Mouse (Mus musculus): ENCODE data around the gene Eya3. TPM values are rescaled to one million over a fixed set of nuclear protein-coding genes. Genes with fewer than 3 reads are reported as not detected.

Eya3 gene
- polyA plus RNA-seq, 2 experiments, result 11.5 to 13.5 TPM

DNA sequence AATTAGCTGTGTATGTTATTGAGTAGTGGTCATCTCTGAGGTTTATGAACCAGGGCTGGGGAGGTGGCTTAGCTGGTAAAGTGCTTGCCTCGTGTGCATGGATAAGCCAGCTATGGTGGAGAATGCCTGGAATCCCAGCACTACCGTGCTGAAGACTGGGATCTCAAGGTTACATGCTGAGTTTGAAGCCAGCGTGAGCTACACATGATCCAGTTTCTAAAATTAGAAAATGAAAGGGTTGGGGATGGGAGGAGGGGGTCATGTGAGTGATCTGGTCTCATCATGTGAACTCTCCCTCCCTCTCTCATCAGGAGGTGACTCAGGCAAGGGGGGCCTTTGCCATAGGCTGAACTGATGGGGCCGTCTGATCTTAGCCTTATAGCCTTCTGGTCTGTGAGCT is 30.6 kb upstream of the Eya3 start:
- ATAC-seq (ENCODE audit: insufficient read depth) (no peak), DNase-seq (ENCODE audit: low read depth in 3 of 3, low spot score in 3 of 3) (no peak)
- H3K4me1 ChIP-seq (replicated peaks; ENCODE audit: control insufficient read depth in 2 of 2, insufficient read depth in 2 of 2, low read length in 1 of 2), result no peaks in the 10 kb centered on the region
- H3K4me3 ChIP-seq (ENCODE audit: insufficient read depth in 1 of 2, low read depth in 2 of 2, low read length in 2 of 2), result no peak overlapping the region
- TF ChIP-seq EP300 (IDR thresholded peaks at IDR 0.05; ENCODE audit: low read depth) (no peak), CTCF (IDR thresholded peaks at IDR 0.05; ENCODE audit: low read depth) (no peak)
- no peaks in the 10 kb centered on the region for H3K36me3 ChIP-seq (replicated peaks; ENCODE audit: control insufficient read depth, insufficient read depth, low read depth)
- H3K9me3 ChIP-seq (ENCODE audit: control insufficient read depth, low read length), result no peaks in the 10 kb centered on the region
- 59% methylated on average over 4 of the region's 4 CpGs for WGBS (ENCODE audit: insufficient replicate concordance)
- no peak overlapping the region for H3K4me2 ChIP-seq (ENCODE audit: low read depth)
- no peak overlapping the region for H3K27ac ChIP-seq
- no peak overlapping the region for H3K9ac ChIP-seq (replicated peaks)
- no peaks in the 10 kb centered on the region; the same call in 1 of the 2 replicates for H3K27me3 ChIP-seq (ENCODE audit: control insufficient read depth, insufficient read depth, low read length)

GRCm38 (mm10) chr4:132610301-132610984 is 28.3 kb upstream of the Eya3 start:
- H3K27ac ChIP-seq, result no peak overlapping the region
- no peak overlapping the region for H3K4me2 ChIP-seq (ENCODE audit: low read depth)
- H3K36me3 ChIP-seq (replicated peaks; ENCODE audit: control insufficient read depth, insufficient read depth, low read depth), result no peaks in the 10 kb centered on the region
- H3K27me3 ChIP-seq (ENCODE audit: control insufficient read depth, insufficient read depth, low read length), result no peaks in the 10 kb centered on the region; the same call in 1 of the 2 replicates
- no peaks in the 10 kb centered on the region; the same call in 1 of the 2 replicates for H3K9me3 ChIP-seq (ENCODE audit: control insufficient read depth, low read length)
- TF ChIP-seq CTCF (IDR thresholded peaks at IDR 0.05; ENCODE audit: low read depth) (no peak), EP300 (IDR thresholded peaks at IDR 0.05; ENCODE audit: low read depth) (no peak)
- DNase-seq (ENCODE audit: low read depth in 3 of 3, low spot score in 3 of 3) (no peak), ATAC-seq (ENCODE audit: insufficient read depth) (no peak)
- H3K4me3 ChIP-seq (ENCODE audit: insufficient read depth in 1 of 2, low read depth in 2 of 2, low read length in 2 of 2), result no peak overlapping the region
- 59% methylated on average over 3 of the region's 3 CpGs for WGBS (ENCODE audit: insufficient replicate concordance)
- H3K4me1 ChIP-seq (replicated peaks; ENCODE audit: control insufficient read depth in 2 of 2, insufficient read depth in 2 of 2, low read length in 1 of 2), result no peaks in the 10 kb centered on the region
- H3K9ac ChIP-seq (replicated peaks), result no peak overlapping the region

- DNase-seq (ENCODE audit: low read depth in 3 of 3, low spot score in 3 of 3), result no peak
These were observed 27.5 kb upstream of the Eya3 start for GRCm38 (mm10) chr4:132611320-132611719.

GRCm38 (mm10) chr4:132617873-132618272 is 20.9 kb upstream of the Eya3 start:
- no peak for TF ChIP-seq EP300 (IDR thresholded peaks at IDR 0.05; ENCODE audit: low read depth)
- TF ChIP-seq CTCF (IDR thresholded peaks at IDR 0.05; ENCODE audit: low read depth), result no peak
- WGBS (ENCODE audit: insufficient replicate concordance), result 57% methylated on average over 6 of the region's 6 CpGs
- ATAC-seq (ENCODE audit: insufficient read depth) (no peak), DNase-seq (ENCODE audit: low read depth in 3 of 3, low spot score in 3 of 3) (no peak)
- Histone ChIP-seq H3K9ac (replicated peaks) (no peak overlapping the region), H3K36me3 (replicated peaks; ENCODE audit: control insufficient read depth, insufficient read depth, low read depth) (no peaks in the 10 kb centered on the region), H3K4me3 (ENCODE audit: insufficient read depth in 1 of 2, low read depth in 2 of 2, low read length in 2 of 2) (no peak overlapping the region), H3K9me3 (ENCODE audit: control insufficient read depth, low read length) (no peaks in the 10 kb centered on the region; the same call in 1 of the 2 replicates), H3K4me2 (ENCODE audit: low read depth) (no peak overlapping the region), H3K27me3 (ENCODE audit: control insufficient read depth, insufficient read depth, low read length) (no peaks in the 10 kb centered on the region), H3K4me1 (replicated peaks; ENCODE audit: control insufficient read depth in 2 of 2, insufficient read depth in 2 of 2, low read length in 1 of 2) (peaks cover 2 to 3% of the 10 kb centered on the region in 2 experiments; a peak in 1 of 4 replicates), H3K27ac (no peak overlapping the region)

More at GRCm38 (mm10) chr4:132611320-132611719, 27.5 kb upstream of the Eya3 start:
- Histone ChIP-seq H3K27me3 (ENCODE audit: control insufficient read depth, insufficient read depth, low read length) (no peaks in the 10 kb centered on the region; the same call in 1 of the 2 replicates), H3K27ac (no peak overlapping the region), H3K4me3 (ENCODE audit: insufficient read depth in 1 of 2, low read depth in 2 of 2, low read length in 2 of 2) (no peak overlapping the region), H3K36me3 (replicated peaks; ENCODE audit: control insufficient read depth, insufficient read depth, low read depth) (no peaks in the 10 kb centered on the region), H3K4me1 (replicated peaks; ENCODE audit: control insufficient read depth in 2 of 2, insufficient read depth in 2 of 2, low read length in 1 of 2) (no peaks in the 10 kb centered on the region), H3K9ac (replicated peaks) (no peak overlapping the region), H3K4me2 (ENCODE audit: low read depth) (no peak overlapping the region), H3K9me3 (ENCODE audit: control insufficient read depth, low read length) (no peaks in the 10 kb centered on the region; the same call in 1 of the 2 replicates)
- 71% methylated on average over 8 of the region's 8 CpGs for WGBS (ENCODE audit: insufficient replicate concordance)
- no peak for ATAC-seq (ENCODE audit: insufficient read depth)
- TF ChIP-seq EP300 (IDR thresholded peaks at IDR 0.05; ENCODE audit: low read depth), result no peak
- no peak for TF ChIP-seq CTCF (IDR thresholded peaks at IDR 0.05; ENCODE audit: low read depth)

DNA sequence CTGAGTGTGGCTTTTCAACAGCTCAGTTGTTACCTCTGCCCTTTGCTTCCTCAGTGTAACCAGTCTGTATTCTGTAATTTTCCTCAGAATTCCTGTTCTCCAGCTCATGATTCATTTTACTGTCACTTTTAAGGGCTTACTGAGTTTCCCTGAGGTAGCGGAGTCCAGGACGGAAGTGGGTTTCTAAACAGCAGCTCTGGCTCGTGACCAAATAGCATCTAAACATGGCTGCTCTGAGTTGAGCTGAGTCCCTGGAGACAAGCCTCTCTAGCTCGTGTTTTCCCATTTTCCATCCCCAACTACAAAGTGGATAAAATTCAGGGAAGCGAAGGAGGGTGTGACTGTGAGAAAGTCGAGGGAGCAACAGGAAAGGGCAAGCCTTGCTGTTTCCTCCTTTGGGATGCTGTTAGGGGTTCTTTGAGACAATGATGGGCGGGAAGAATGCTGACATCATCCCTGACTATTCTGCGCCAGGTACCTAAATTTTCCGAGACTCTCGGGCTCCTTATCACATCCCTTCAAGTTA is 19.9 kb upstream of the Eya3 start:
- peaks cover 9% of the 10 kb centered on the region in 2 experiments for H3K4me1 ChIP-seq (replicated peaks; ENCODE audit: control insufficient read depth in 2 of 2, insufficient read depth in 2 of 2, low read length in 1 of 2)
- DNase-seq (ENCODE audit: low read depth in 3 of 3, low spot score in 3 of 3) (no peak), ATAC-seq (ENCODE audit: insufficient read depth) (no peak)
- H3K4me2 ChIP-seq (ENCODE audit: low read depth), result no peak overlapping the region
- WGBS (ENCODE audit: insufficient replicate concordance), result 71% methylated on average over 10 of the region's 10 CpGs
- H3K9me3 ChIP-seq (ENCODE audit: control insufficient read depth, low read length), result no peaks in the 10 kb centered on the region; the same call in 1 of the 2 replicates
- H3K9ac ChIP-seq (replicated peaks), result no peak overlapping the region
- no peak overlapping the region for H3K27ac ChIP-seq
- H3K36me3 ChIP-seq (replicated peaks; ENCODE audit: control insufficient read depth, insufficient read depth, low read depth), result no peaks in the 10 kb centered on the region
- no peaks in the 10 kb centered on the region for H3K27me3 ChIP-seq (ENCODE audit: control insufficient read depth, insufficient read depth, low read length)
- no peak for TF ChIP-seq CTCF (IDR thresholded peaks at IDR 0.05; ENCODE audit: low read depth)
- TF ChIP-seq EP300 (IDR thresholded peaks at IDR 0.05; ENCODE audit: low read depth), result no peak
- no peak overlapping the region for H3K4me3 ChIP-seq (ENCODE audit: insufficient read depth in 1 of 2, low read depth in 2 of 2, low read length in 2 of 2)

Data from liver, embryonic 14.5 days (tissue).